Mouse (Mus musculus) kidney, embryonic 16.5 days (tissue): ENCODE data around the gene Blm. TPM values are rescaled to one million over a fixed set of nuclear protein-coding genes. Genes with fewer than 3 reads are reported as not detected.
A peak's percentile ranks its signal among the peaks of the same experiment; 100 is the strongest.

Source experiments
- ATAC-seq: fragments of 200-750 bp; cut with Nextera tagmentation; 2 replicates; pipeline ENCODE4 v1.8.0; 2017; ENCODE audit warnings: moderate TSS enrichment; ENCODE audit not compliant: low FRiP score, low TSS enrichment
- H3K27ac ChIP-seq: fragments of 300-500 bp; sonication (generic); 2 replicates; pipeline ENCODE4 v1.5.1; 2014; ENCODE audit warnings: low read length
- H3K27me3 ChIP-seq: fragments of 300-500 bp; sonication (generic); 2 replicates; pipeline ENCODE4 v1.6.1; 2014; ENCODE audit warnings: low read length, control low read depth, mixed read lengths; ENCODE audit not compliant: insufficient read depth
- H3K36me3 ChIP-seq: fragments of 300-500 bp; sonication (generic); 2 replicates; pipeline ENCODE4 v1.6.1; 2014; ENCODE audit warnings: low read length, control low read depth, mixed read lengths; ENCODE audit not compliant: insufficient read depth
- H3K4me1 ChIP-seq: fragments of 300-500 bp; sonication (generic); 2 replicates; pipeline ENCODE4 v1.6.1; 2014; ENCODE audit warnings: low read length, control low read depth, mixed read lengths; ENCODE audit not compliant: insufficient read depth
- H3K4me2 ChIP-seq: fragments of 300-500 bp; sonication (generic); replicated peaks from 2 replicates; pipeline ENCODE4 v1.6.1; 2014; ENCODE audit warnings: low read depth, low read length
- H3K4me3 ChIP-seq: fragments of 300-500 bp; sonication (generic); 2 replicates; pipeline ENCODE4 v1.5.1; 2014; ENCODE audit warnings: mild to moderate bottlenecking, low read length
- H3K9ac ChIP-seq: fragments of 300-500 bp; sonication (generic); replicated peaks from 2 replicates; pipeline ENCODE4 v1.6.1; 2014; ENCODE audit warnings: low read length
- H3K9me3 ChIP-seq: fragments of 300-500 bp; sonication (generic); 2 replicates; pipeline ENCODE4 v1.6.1; 2016; ENCODE audit warnings: low read length, control low read depth
- WGBS: fragments of 180-500 bp; shearing (Covaris S2); extraction: QIAGEN DNeasy Blood & Tissue Kit; methylation state at CpG from one replicate; pipeline ENCODE4 v1.1.7; 2014; 5-methylcytosine and 5-hydroxymethylcytosine counted together
- polyA plus RNA-seq: library from polyadenylated mRNA; unstranded; fragments of >200 nt; fragmentation: Nextera tagmentation; extraction: Ambion mirVana; gene quantifications from 2 replicates; pipeline ENCODE4 v1.2.1, GENCODE M21; 2015

Blm gene
- polyA plus RNA-seq, 1 experiment from 2014 or later: 21.7 TPM

DNA sequence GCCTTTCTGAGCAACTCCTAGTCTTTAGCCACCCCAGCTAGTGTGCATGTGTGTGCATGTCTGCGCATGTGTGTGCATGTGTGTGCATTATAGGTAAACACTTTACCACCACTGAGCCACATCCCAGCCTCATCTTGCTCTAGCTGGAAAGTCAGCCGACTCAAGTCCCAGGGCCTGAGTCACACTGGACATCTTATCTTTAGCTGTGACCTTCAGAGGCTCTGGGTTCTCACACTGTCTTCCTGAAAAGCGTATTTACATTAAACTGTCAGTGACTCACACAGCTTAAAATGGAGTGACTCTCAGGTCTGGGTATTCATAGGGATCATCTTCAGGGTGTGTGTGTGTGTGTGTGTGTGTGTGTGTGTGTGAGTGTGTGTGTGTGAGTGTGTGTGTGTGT is 99.3 kb downstream of the Blm start:
- 72% methylated on average over 3 of the region's 3 CpGs for WGBS
- H3K27me3 ChIP-seq: no peaks in the 10 kb centered on the region
- H3K27ac ChIP-seq: no peak overlapping the region
- no peaks in the 10 kb centered on the region for H3K36me3 ChIP-seq
- H3K4me2 ChIP-seq: no peak overlapping the region
- no peak overlapping the region for H3K4me3 ChIP-seq
- H3K9ac ChIP-seq: no peak overlapping the region
- peaks cover 19% of the 10 kb centered on the region for H3K4me1 ChIP-seq
- no peak for ATAC-seq
- no peaks in the 10 kb centered on the region for H3K9me3 ChIP-seq

DNA sequence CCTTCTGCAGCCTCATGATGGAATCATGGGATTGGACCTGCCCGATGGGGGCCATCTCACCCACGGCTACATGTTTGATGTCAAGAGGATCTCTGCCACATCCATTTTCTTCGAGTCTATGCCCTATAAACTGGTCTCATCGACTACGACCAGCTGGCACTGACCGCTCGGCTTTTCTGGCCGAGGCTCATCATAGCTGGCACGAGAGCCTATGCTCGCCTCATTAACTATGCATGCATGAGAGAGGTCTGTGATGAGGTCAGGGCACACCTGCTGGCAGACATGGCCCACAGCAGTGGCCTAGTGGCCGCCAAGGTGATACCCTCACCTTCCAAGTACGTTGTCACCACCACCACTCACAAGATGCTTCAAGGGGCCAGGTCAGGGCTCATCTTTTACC is 105.3 kb downstream of the Blm start:
- Histone ChIP-seq H3K9me3 (no peaks in the 10 kb centered on the region), H3K9ac (no peak overlapping the region), H3K4me2 (no peak overlapping the region), H3K36me3 (no peaks in the 10 kb centered on the region), H3K27me3 (no peaks in the 10 kb centered on the region), H3K27ac (no peak overlapping the region), H3K4me1 (no peaks in the 10 kb centered on the region), H3K4me3 (no peak overlapping the region)
- 69% methylated on average over 12 of the region's 12 CpGs for WGBS
- ATAC-seq: no peak; the same call in 1 of the 2 replicates

DNA sequence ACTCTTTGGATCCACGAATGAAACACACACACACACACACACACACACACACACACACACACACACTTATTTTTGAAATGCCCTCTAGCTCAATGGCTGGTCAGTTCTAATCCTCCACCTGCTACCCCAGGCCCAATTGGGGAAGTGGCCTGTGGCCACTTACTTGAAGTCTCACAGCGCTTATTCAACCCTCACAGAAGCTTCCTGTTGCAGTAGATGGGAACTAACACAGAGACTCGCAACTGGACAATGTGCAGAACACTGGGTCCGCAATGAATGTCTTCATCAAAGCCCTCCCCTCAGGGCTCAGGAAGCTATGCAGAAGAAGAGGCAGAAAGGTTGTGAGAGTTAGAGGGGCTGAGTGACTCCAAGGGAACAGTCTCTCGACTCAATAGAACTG is 107.2 kb downstream of the Blm start:
- no peak overlapping the region for H3K4me2 ChIP-seq
- WGBS: 77% methylated on average over 5 of the region's 5 CpGs
- H3K36me3 ChIP-seq: no peaks in the 10 kb centered on the region
- no peaks in the 10 kb centered on the region for H3K9me3 ChIP-seq
- peaks cover 6% of the 10 kb centered on the region; the same call in 1 of the 2 replicates for H3K4me1 ChIP-seq
- H3K27ac ChIP-seq: no peak overlapping the region
- no peak overlapping the region for H3K4me3 ChIP-seq
- no peak for ATAC-seq
- no peaks in the 10 kb centered on the region for H3K27me3 ChIP-seq
- no peak overlapping the region for H3K9ac ChIP-seq

DNA sequence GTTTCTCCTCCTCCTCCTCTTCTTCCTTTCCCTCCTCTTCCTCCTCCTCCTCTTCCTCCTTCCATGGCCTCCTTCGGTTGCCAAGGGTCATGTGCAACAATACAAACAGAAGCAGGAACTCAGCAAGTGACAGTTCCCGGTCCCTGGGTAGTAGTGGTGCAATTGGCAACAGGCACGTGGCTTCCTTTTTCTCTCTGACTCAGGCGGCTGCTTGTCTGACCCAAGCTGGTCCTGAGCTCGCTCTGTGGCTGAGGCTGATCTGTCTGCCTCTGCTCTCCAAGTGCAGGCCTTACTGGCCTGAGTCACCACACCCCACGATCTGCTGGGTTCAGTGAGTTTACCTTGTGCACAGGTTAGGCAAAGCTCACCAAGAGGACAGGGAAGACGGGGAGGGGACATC is 108.6 kb downstream of the Blm start:
- H3K27me3 ChIP-seq: no peaks in the 10 kb centered on the region
- H3K4me1 ChIP-seq: peaks cover 7% of the 10 kb centered on the region; the same call in 1 of the 2 replicates
- no peak overlapping the region for H3K4me3 ChIP-seq
- no peak overlapping the region for H3K4me2 ChIP-seq
- no peaks in the 10 kb centered on the region for H3K36me3 ChIP-seq
- no peak for ATAC-seq
- no peak overlapping the region for H3K27ac ChIP-seq
- 0 out of 2 replicates have a peak overlapping the region, but pooled peaks have one; percentile 10 for H3K9ac ChIP-seq
- H3K9me3 ChIP-seq: no peaks in the 10 kb centered on the region
- WGBS: 55% methylated on average over 7 of the region's 7 CpGs

DNA sequence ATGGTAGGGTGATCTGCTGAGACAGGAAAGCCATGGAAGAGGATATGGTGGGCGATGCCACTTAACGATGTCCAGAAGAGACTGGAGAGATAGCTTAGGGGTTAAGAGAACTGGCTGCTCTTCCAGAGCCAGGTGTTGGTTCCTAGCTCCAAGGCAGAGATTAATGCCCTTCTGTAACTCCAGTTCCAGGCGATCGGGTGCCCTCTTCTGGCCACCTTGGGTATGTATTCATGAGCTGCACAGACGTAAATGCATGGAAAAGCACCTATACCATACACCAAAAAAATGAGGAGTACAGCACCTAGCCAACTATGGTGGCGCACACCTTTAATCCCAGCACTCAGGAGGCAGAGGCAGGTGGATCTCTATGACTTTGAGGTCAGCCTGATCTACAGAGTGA is 110.2 kb downstream of the Blm start:
- H3K9ac ChIP-seq: no peak overlapping the region
- H3K27me3 ChIP-seq: no peaks in the 10 kb centered on the region
- no peak overlapping the region for H3K4me3 ChIP-seq
- H3K27ac ChIP-seq: no peak overlapping the region
- no peak overlapping the region for H3K4me2 ChIP-seq
- no peak for ATAC-seq
- H3K4me1 ChIP-seq: peaks cover 7% of the 10 kb centered on the region; the same call in 1 of the 2 replicates
- no peaks in the 10 kb centered on the region for H3K9me3 ChIP-seq
- WGBS: 82% methylated on average over 6 of the region's 6 CpGs
- H3K36me3 ChIP-seq: no peaks in the 10 kb centered on the region

DNA sequence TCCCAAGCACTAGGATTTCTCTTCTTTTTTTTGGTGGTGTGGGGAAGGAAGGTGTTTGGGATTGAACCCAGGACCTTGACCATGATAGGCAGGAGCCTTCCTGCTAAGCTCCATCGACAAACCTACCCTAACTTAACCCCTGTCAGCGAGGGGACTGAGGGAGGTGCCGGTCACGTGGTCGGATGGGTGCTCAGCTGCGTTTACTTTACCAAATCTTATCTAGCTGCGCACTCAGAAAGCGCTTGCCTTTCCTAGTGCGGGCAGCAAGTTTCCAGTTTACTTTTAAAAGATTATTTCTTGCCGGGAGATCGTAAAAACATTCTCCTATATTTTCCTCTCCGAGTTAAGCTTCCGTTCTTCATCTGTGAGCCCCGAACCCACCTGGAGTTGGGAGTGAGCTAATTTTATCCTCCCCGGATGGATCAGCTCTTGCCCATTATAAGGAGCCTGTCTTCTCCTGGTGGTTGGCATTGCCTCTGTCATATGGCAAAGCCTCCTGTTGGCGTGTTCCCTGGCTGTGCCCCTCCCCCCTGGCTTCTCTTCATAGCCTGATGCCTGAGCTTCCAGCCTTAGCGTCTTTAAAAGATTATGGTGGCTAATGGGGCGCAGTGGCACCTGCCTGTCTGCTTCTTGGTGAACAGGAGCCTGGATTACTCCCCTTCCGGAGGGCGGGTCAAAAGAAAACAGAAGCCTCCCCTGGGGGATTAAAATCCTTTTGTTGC is 112.0 kb downstream of the Blm start:
- Histone ChIP-seq H3K4me1 (peaks cover 13% of the 10 kb centered on the region; the same call in 1 of the 2 replicates), H3K27me3 (no peaks in the 10 kb centered on the region), H3K27ac (no peak overlapping the region), H3K36me3 (no peaks in the 10 kb centered on the region), H3K9ac (peak overlapping the region; percentile 36), H3K4me3 (0 out of 2 replicates have a peak overlapping the region, but pooled peaks have one; percentile 5), H3K9me3 (no peaks in the 10 kb centered on the region), H3K4me2 (peak overlapping the region; percentile 44)
- peak; percentile 52; the same call in 1 of the 2 replicates for ATAC-seq
- whole genome bisulfite sequencing: 23% methylated on average over 20 of the region's 20 CpGs

DNA sequence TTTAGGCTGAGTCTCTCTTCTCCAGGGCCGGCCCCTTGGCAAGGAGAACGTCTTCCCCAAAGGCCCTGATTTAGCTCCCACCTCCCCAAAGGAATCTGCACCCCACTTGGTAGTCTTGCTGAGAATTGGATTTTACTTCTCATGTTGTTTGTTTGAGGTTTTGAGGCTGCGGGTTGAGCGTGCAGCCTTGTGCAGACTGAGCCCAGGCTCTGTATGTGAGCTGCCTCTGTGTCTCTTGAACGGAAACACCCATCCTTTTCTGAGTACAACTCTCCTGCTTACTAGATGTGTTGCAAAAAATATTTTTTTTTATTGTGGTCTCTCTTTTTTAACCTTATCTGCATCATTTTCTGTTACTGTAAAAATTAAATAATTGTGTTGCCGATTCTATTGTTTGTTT is 113.3 kb downstream of the Blm start:
- H3K9me3 ChIP-seq: no peaks in the 10 kb centered on the region
- H3K9ac ChIP-seq: no peak overlapping the region
- ATAC-seq: no peak
- WGBS: 93% methylated on average over 6 of the region's 6 CpGs
- no peak overlapping the region for H3K4me3 ChIP-seq
- peaks cover 13% of the 10 kb centered on the region; the same call in 1 of the 2 replicates for H3K4me1 ChIP-seq
- H3K4me2 ChIP-seq: no peak overlapping the region
- H3K27me3 ChIP-seq: no peaks in the 10 kb centered on the region
- no peak overlapping the region for H3K27ac ChIP-seq
- H3K36me3 ChIP-seq: no peaks in the 10 kb centered on the region

DNA sequence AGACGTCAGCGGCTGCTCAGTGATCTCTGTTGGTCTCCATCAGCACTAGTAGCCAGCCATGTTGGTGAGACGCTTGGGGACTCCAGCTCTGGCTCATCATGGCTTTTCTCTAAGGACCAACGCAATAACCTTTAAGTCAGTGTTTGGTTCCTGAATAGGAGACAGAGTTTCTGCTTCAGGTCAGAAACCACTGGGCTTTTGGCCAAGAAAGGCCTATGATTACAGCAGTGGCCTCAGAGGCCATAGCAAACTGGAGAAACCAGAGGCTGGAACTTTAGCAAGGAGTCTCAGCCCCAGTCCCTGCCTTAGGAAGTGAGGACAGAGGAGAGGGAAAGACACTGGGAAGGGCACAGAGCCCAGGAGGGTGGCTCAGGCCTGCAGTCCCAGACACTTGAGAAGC is 114.3 kb downstream of the Blm start:
- no peaks in the 10 kb centered on the region for H3K9me3 ChIP-seq
- 86% methylated on average over 4 of the region's 4 CpGs for WGBS
- no peak overlapping the region for H3K4me3 ChIP-seq
- no peak overlapping the region for H3K27ac ChIP-seq
- H3K36me3 ChIP-seq: no peaks in the 10 kb centered on the region
- peaks cover 13% of the 10 kb centered on the region; the same call in 1 of the 2 replicates for H3K4me1 ChIP-seq
- no peaks in the 10 kb centered on the region for H3K27me3 ChIP-seq
- no peak overlapping the region for H3K4me2 ChIP-seq
- ATAC-seq: no peak
- no peak overlapping the region; the same call in 1 of the 2 replicates for H3K9ac ChIP-seq

DNA sequence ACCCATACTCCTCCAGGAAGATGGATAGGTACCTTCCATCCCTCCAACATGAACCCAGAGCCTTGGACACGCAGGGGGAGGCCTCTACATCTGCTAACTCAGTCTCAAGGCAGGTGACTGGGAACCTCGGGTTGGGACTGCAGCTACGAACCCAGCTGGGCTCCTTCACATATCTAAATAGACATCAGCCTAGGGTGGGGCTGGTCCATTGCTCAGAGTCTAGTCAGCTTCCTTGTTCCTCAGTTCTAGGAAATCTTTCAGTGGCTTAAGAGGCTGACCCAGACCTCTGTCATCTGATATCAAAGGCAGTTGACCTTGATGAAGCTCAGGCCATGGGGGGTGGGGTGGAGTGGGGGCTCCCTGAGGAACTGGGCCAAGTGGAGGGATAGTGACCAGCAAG is 115.6 kb downstream of the Blm start:
- Histone ChIP-seq H3K4me3 (no peak overlapping the region), H3K4me2 (no peak overlapping the region), H3K36me3 (no peaks in the 10 kb centered on the region), H3K27me3 (no peaks in the 10 kb centered on the region), H3K9me3 (no peaks in the 10 kb centered on the region), H3K27ac (no peak overlapping the region), H3K4me1 (peaks cover 14% of the 10 kb centered on the region), H3K9ac (no peak overlapping the region)
- ATAC-seq: 0 out of 2 replicates have a peak, but pooled peaks have one; percentile 29
- 37% methylated on average over 3 of the region's 3 CpGs for WGBS

DNA sequence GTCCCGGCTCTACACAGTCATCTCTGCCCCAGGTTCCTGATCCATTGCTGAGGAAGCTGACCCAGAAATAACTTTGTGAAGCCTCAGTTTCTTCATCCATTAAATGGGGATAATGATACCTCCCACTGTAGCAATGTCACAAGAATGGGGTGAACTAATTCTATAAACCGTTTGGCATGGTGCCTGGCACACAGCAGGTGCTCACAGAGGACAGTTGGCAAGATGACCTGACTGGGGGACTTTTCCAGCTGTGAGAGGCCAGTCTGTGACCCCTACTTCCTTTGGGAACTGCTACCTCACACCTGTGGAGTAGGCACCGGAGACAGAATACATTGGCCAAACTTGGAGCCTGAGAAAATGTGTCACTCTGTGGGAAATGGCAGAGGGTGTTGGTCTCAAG is 116.9 kb downstream of the Blm start:
- WGBS: 85% methylated on average over 3 of the region's 3 CpGs
- H3K27me3 ChIP-seq: no peaks in the 10 kb centered on the region
- ATAC-seq: no peak
- H3K4me3 ChIP-seq: no peak overlapping the region
- peaks cover 16% of the 10 kb centered on the region for H3K4me1 ChIP-seq
- H3K9me3 ChIP-seq: no peaks in the 10 kb centered on the region
- H3K27ac ChIP-seq: no peak overlapping the region
- H3K9ac ChIP-seq: no peak overlapping the region
- no peak overlapping the region for H3K4me2 ChIP-seq
- H3K36me3 ChIP-seq: no peaks in the 10 kb centered on the region
